Mouse (Mus musculus) midbrain, embryonic 14.5 days (tissue): Measurements from ENCODE around the gene Apobec1. TPM values are rescaled to one million over a fixed set of nuclear protein-coding genes. Genes with fewer than 3 reads are reported as not detected.
A peak's percentile ranks its signal among the peaks of the same experiment; 100 is the strongest.

Experiments used
- ATAC-seq: fragments of 200-750 bp; cut with Nextera tagmentation; 2 replicates; pipeline ENCODE4 v1.8.0; 2017; ENCODE audit warnings: moderate number of reproducible peaks, moderate library complexity; ENCODE audit not compliant: low FRiP score, low TSS enrichment
- DNase-seq: peaks from one replicate; pipeline ENCODE4 v3.0.0-alpha.2; 2015
- H3K27ac ChIP-seq: fragments of 300-500 bp; sonication (generic); replicated peaks from 2 replicates; pipeline ENCODE4 v1.5.1; 2014; ENCODE audit warnings: mild to moderate bottlenecking, low read depth, low read length, moderate library complexity
- H3K27me3 ChIP-seq: fragments of 300-500 bp; sonication (generic); 2 replicates; pipeline ENCODE4 v1.6.1; 2014; ENCODE audit warnings: low read length, control low read depth, mixed read lengths; ENCODE audit not compliant: control insufficient read depth, insufficient read depth
- H3K36me3 ChIP-seq: fragments of 300-500 bp; sonication (generic); 2 replicates; pipeline ENCODE4 v1.6.1; 2014; ENCODE audit warnings: low read length, control low read depth; ENCODE audit not compliant: control insufficient read depth, insufficient read depth
- H3K4me1 ChIP-seq: fragments of 300-500 bp; sonication (generic); 2 replicates; pipeline ENCODE4 v1.6.1; 2014; ENCODE audit warnings: mild to moderate bottlenecking, antibody characterized with exemption, low read length, control low read depth; ENCODE audit not compliant: control insufficient read depth, insufficient read depth
- H3K4me2 ChIP-seq: fragments of 300-500 bp; sonication (generic); 2 replicates; pipeline ENCODE4 v1.6.1; 2014; ENCODE audit warnings: mild to moderate bottlenecking, low read length, moderate library complexity
- H3K4me3 ChIP-seq: fragments of 300-500 bp; sonication (generic); replicated peaks from 2 replicates; pipeline ENCODE4 v1.5.1; 2014; ENCODE audit warnings: low read depth, low read length
- H3K9ac ChIP-seq: fragments of 300-500 bp; sonication (generic); replicated peaks from 2 replicates; pipeline ENCODE4 v1.6.1; 2014; ENCODE audit warnings: mild to moderate bottlenecking, low read length, moderate library complexity
- H3K9me3 ChIP-seq: fragments of 300-500 bp; sonication (generic); 2 replicates; pipeline ENCODE4 v1.6.1; 2016; ENCODE audit warnings: low read length, control low read depth, mixed read lengths; ENCODE audit not compliant: control insufficient read depth
- WGBS: fragments of 180-500 bp; shearing (Covaris S2); extraction: QIAGEN DNeasy Blood & Tissue Kit; methylation state at CpG from one replicate; pipeline ENCODE4 v1.1.7; 2014; 5-methylcytosine and 5-hydroxymethylcytosine counted together
- polyA plus RNA-seq: library from polyadenylated mRNA; unstranded; fragments of >200 nt; fragmentation: Nextera tagmentation; extraction: Ambion mirVana; gene quantifications from 2 replicates; pipeline ENCODE4 v1.2.1, GENCODE M21; 2014

Gene Apobec1
- polyA plus RNA-seq, 1 experiment from 2014 or later, result 1.6 TPM

GRCm38 (mm10) chr6:122609377-122609728 lies 7.1 kb upstream of the Apobec1 start:
- no peaks in the 10 kb centered on the region for H3K4me1 ChIP-seq
- H3K4me2 ChIP-seq, result no peak overlapping the region
- H3K36me3 ChIP-seq, result no peaks in the 10 kb centered on the region
- H3K27ac ChIP-seq, result no peak overlapping the region
- H3K9me3 ChIP-seq, result no peaks in the 10 kb centered on the region
- H3K4me3 ChIP-seq, result no peak overlapping the region
- DNase-seq (no peak), ATAC-seq (no peak)
- no peaks in the 10 kb centered on the region for H3K27me3 ChIP-seq
- no peak overlapping the region for H3K9ac ChIP-seq
- WGBS, result 81% methylated on average over 9 of the region's 9 CpGs

GRCm38 (mm10) chr6:122608434-122609376 lies 6.5 kb upstream of the Apobec1 start:
- Histone ChIP-seq H3K4me2 (no peak overlapping the region), H3K4me1 (no peaks in the 10 kb centered on the region), H3K9me3 (no peaks in the 10 kb centered on the region), H3K36me3 (no peaks in the 10 kb centered on the region), H3K9ac (no peak overlapping the region), H3K27ac (no peak overlapping the region), H3K4me3 (no peak overlapping the region), H3K27me3 (no peaks in the 10 kb centered on the region)
- WGBS, result 76% methylated on average over 10 of the region's 10 CpGs
- DNase-seq, result no peak
- ATAC-seq, result no peak

- Histone ChIP-seq H3K4me1 (no peaks in the 10 kb centered on the region), H3K4me2 (no peak overlapping the region), H3K27me3 (no peaks in the 10 kb centered on the region), H3K27ac (no peak overlapping the region), H3K9ac (no peak overlapping the region), H3K36me3 (no peaks in the 10 kb centered on the region), H3K9me3 (no peaks in the 10 kb centered on the region), H3K4me3 (no peak overlapping the region)
- ATAC-seq (no peak), DNase-seq (no peak)
- WGBS, result 93% methylated on average over 12 of the region's 12 CpGs
Observed at GRCm38 (mm10) chr6:122607700-122608099, 5.5 kb upstream of the Apobec1 start.

- no peaks in the 10 kb centered on the region for H3K4me1 ChIP-seq
- no peak overlapping the region for H3K4me2 ChIP-seq
- 93% methylated on average over 11 of the region's 11 CpGs for WGBS
- no peaks in the 10 kb centered on the region for H3K9me3 ChIP-seq
- no peaks in the 10 kb centered on the region for H3K27me3 ChIP-seq
- no peak overlapping the region for H3K27ac ChIP-seq
- H3K4me3 ChIP-seq, result no peak overlapping the region
- no peaks in the 10 kb centered on the region for H3K36me3 ChIP-seq
- no peak for DNase-seq
- ATAC-seq, result no peak
- H3K9ac ChIP-seq, result no peak overlapping the region
Observed at GRCm38 (mm10) chr6:122606661-122607060, 4.4 kb upstream of the Apobec1 start.

- 91% methylated on average over 8 of the region's 8 CpGs for WGBS
- no peak overlapping the region for H3K4me3 ChIP-seq
- H3K27me3 ChIP-seq, result no peaks in the 10 kb centered on the region
- no peaks in the 10 kb centered on the region for H3K4me1 ChIP-seq
- no peaks in the 10 kb centered on the region for H3K9me3 ChIP-seq
- H3K27ac ChIP-seq, result no peak overlapping the region
- no peak overlapping the region for H3K4me2 ChIP-seq
- no peak for ATAC-seq
- H3K9ac ChIP-seq, result no peak overlapping the region
- H3K36me3 ChIP-seq, result no peaks in the 10 kb centered on the region
- DNase-seq, result no peak
Observed at GRCm38 (mm10) chr6:122605483-122605882, 3.2 kb upstream of the Apobec1 start.

GRCm38 (mm10) chr6:122604260-122604659 lies 2.0 kb upstream of the Apobec1 start:
- Histone ChIP-seq H3K27me3 (no peaks in the 10 kb centered on the region), H3K4me2 (no peak overlapping the region), H3K36me3 (no peaks in the 10 kb centered on the region), H3K27ac (no peak overlapping the region), H3K9ac (no peak overlapping the region), H3K9me3 (no peaks in the 10 kb centered on the region), H3K4me3 (no peak overlapping the region), H3K4me1 (no peaks in the 10 kb centered on the region)
- DNase-seq (no peak), ATAC-seq (no peak)

GRCm38 (mm10) chr6:122602992-122603322 lies 713 bp upstream of the Apobec1 start:
- WGBS, result 76% methylated on average over 1 of the region's 1 CpGs
- DNase-seq, result no peak
- Histone ChIP-seq H3K27me3 (no peaks in the 10 kb centered on the region), H3K4me3 (no peak overlapping the region), H3K36me3 (no peaks in the 10 kb centered on the region), H3K4me2 (peak overlapping the region; percentile 54), H3K4me1 (no peaks in the 10 kb centered on the region), H3K27ac (no peak overlapping the region), H3K9me3 (no peaks in the 10 kb centered on the region), H3K9ac (no peak overlapping the region)
- ATAC-seq, result no peak

- H3K36me3 ChIP-seq, result no peaks in the 10 kb centered on the region
- ATAC-seq (no peak), DNase-seq (no peak)
- 89% methylated on average over 3 of the region's 3 CpGs for WGBS
- H3K4me2 ChIP-seq, result peak overlapping the region; percentile 54
- no peaks in the 10 kb centered on the region for H3K9me3 ChIP-seq
- no peaks in the 10 kb centered on the region for H3K4me1 ChIP-seq
- no peak overlapping the region for H3K4me3 ChIP-seq
- H3K9ac ChIP-seq, result no peak overlapping the region
- no peak overlapping the region for H3K27ac ChIP-seq
- no peaks in the 10 kb centered on the region for H3K27me3 ChIP-seq
Observed at GRCm38 (mm10) chr6:122601615-122602014, 629 bp downstream of the Apobec1 start.

- H3K27ac ChIP-seq, result no peak overlapping the region
- ATAC-seq (no peak), DNase-seq (no peak)
- no peaks in the 10 kb centered on the region for H3K27me3 ChIP-seq
- H3K4me1 ChIP-seq, result no peaks in the 10 kb centered on the region
- no peak overlapping the region for H3K4me2 ChIP-seq
- H3K9ac ChIP-seq, result no peak overlapping the region
- no peaks in the 10 kb centered on the region for H3K9me3 ChIP-seq
- WGBS, result 92% methylated on average over 4 of the region's 4 CpGs
- no peaks in the 10 kb centered on the region for H3K36me3 ChIP-seq
- no peak overlapping the region for H3K4me3 ChIP-seq
Observed at GRCm38 (mm10) chr6:122601031-122601430, 1.2 kb downstream of the Apobec1 start.
